Mouse (Mus musculus): ENCODE results near the gene Plppr3. TPM values are rescaled to one million over a fixed set of nuclear protein-coding genes. Genes with fewer than 3 reads are reported as not detected.

Plppr3 gene
- polyA plus RNA-seq, 1 experiment from 2014 or later, result 156 TPM

- Histone ChIP-seq H3K4me3 (ENCODE audit: low read depth, low read length) (no peak overlapping the region), H3K27ac (ENCODE audit: low read depth, low read length) (no peak overlapping the region), H3K9me3 (ENCODE audit: control insufficient read depth, low read length) (no peaks in the 10 kb centered on the region), H3K4me1 (ENCODE audit: control insufficient read depth, insufficient read depth, low read length) (peaks cover 6% of the 10 kb centered on the region), H3K36me3 (ENCODE audit: control insufficient read depth, insufficient read depth, low read length) (no peaks in the 10 kb centered on the region), H3K4me2 (ENCODE audit: low read depth) (no peak overlapping the region), H3K27me3 (ENCODE audit: control insufficient read depth, insufficient read depth, low read length) (peaks cover 9% of the 10 kb centered on the region; the same call in 1 of the 2 replicates), H3K9ac (ENCODE audit: low read length) (no peak overlapping the region)
- ATAC-seq (ENCODE audit: insufficient read depth, low FRiP score, low TSS enrichment) (no peak), DNase-seq (ENCODE audit: low spot score) (no peak)
- 43% methylated on average over 3 of the region's 3 CpGs for WGBS
Measured at GRCm38 (mm10) chr10:79879527-79879926, 5.1 kb upstream of the Plppr3 start.

DNA sequence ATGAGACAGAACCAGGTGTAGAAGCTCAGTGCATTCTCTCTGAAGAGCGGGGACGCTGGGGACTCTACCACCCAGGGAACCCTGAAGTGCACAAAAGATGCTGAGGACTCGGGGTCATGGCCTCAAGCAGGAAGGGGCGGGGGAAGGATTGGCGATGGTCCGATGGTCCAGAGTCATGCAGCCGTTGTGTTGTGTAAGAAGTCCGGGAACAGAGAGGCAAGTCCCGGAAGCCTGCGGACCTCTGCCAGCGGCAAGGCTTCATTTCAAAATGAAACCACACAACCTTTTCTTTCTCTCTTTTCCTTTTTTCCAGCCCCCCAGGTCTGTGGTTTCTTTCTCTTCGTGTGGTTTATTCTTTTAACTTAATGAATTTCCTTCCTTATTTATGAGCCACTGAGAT, 3.3 kb upstream of the Plppr3 start:
- Histone ChIP-seq H3K36me3 (ENCODE audit: control insufficient read depth, insufficient read depth, low read length) (no peaks in the 10 kb centered on the region), H3K4me3 (ENCODE audit: low read depth, low read length) (no peak overlapping the region), H3K9me3 (ENCODE audit: control insufficient read depth, low read length) (no peaks in the 10 kb centered on the region), H3K27ac (ENCODE audit: low read depth, low read length) (no peak overlapping the region), H3K4me2 (ENCODE audit: low read depth) (no peak overlapping the region), H3K27me3 (ENCODE audit: control insufficient read depth, insufficient read depth, low read length) (peaks cover 8% of the 10 kb centered on the region; the same call in 1 of the 2 replicates), H3K4me1 (ENCODE audit: control insufficient read depth, insufficient read depth, low read length) (peaks cover 12% of the 10 kb centered on the region), H3K9ac (ENCODE audit: low read length) (no peak overlapping the region)
- 56% methylated on average over 12 of the region's 12 CpGs for WGBS
- no peak for ATAC-seq (ENCODE audit: insufficient read depth, low FRiP score, low TSS enrichment)
- DNase-seq (ENCODE audit: low spot score), result no peak

DNA sequence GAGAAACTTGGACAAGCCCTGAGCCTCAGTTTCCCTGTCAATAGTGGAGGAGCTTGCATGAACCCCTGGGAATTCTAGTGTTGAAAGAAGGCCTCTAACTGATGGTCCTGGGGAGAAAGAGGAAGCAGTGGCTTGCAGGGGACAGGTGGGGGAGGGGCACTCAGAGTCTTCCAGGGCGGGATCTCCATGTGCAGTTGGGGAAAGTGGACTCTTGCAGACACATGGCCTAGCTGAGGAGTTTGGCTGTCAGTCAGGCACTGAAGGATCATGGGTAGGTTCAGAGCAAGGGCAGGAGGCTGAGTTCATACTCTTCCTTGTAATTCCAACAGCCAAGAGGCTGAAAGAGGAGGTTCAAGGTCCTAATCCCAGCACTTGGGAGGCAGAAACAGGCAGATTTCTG, 2.7 kb upstream of the Plppr3 start:
- no peaks in the 10 kb centered on the region for H3K9me3 ChIP-seq (ENCODE audit: control insufficient read depth, low read length)
- no peak overlapping the region for H3K27ac ChIP-seq (ENCODE audit: low read depth, low read length)
- WGBS, result 53% methylated on average over 1 of the region's 1 CpGs
- no peak overlapping the region for H3K4me2 ChIP-seq (ENCODE audit: low read depth)
- no peak overlapping the region for H3K4me3 ChIP-seq (ENCODE audit: low read depth, low read length)
- peaks cover 12% of the 10 kb centered on the region for H3K4me1 ChIP-seq (ENCODE audit: control insufficient read depth, insufficient read depth, low read length)
- H3K9ac ChIP-seq (ENCODE audit: low read length), result no peak overlapping the region
- ATAC-seq (ENCODE audit: insufficient read depth, low FRiP score, low TSS enrichment) (no peak), DNase-seq (ENCODE audit: low spot score) (no peak)
- H3K27me3 ChIP-seq (ENCODE audit: control insufficient read depth, insufficient read depth, low read length), result peaks cover 2% of the 10 kb centered on the region; the same call in 1 of the 2 replicates
- H3K36me3 ChIP-seq (ENCODE audit: control insufficient read depth, insufficient read depth, low read length), result no peaks in the 10 kb centered on the region

DNA sequence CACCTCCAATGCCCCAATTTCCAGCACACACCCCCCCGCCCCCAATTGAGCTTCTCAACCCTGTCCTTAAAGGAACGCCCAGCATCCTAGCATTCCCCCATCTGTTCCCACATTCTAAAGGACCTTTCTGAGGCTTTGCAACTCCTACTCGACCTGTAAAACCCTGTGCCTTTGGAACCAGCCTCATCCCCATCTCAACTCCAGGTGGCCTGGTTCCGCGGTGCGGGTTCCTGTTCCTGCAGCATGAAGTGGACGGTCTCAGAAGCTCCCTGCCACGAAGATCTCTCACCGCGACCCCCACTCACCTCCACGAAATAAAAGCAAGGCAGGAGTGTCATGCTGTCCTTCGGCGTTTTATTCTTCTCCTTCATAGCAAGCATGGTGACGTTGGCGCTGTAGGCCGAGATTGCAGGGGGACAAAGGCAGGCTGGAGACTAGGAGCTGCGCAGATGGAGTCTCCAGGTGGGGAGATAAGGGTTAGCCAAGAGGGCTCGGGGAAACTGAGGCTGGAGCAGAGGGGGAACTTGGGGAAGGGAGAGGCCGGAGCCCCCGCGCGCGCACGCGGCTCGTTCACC, 632 bp downstream of the Plppr3 start:
- Histone ChIP-seq H3K36me3 (ENCODE audit: control insufficient read depth, insufficient read depth, low read length) (peaks cover 12% of the 10 kb centered on the region), H3K27me3 (ENCODE audit: control insufficient read depth, insufficient read depth, low read length) (no peaks in the 10 kb centered on the region), H3K9ac (ENCODE audit: low read length) (peak overlapping the region; percentile 98), H3K4me1 (ENCODE audit: control insufficient read depth, insufficient read depth, low read length) (peaks cover 10% of the 10 kb centered on the region), H3K9me3 (ENCODE audit: control insufficient read depth, low read length) (no peaks in the 10 kb centered on the region), H3K4me3 (ENCODE audit: low read depth, low read length) (peak overlapping the region; percentile 70), H3K4me2 (ENCODE audit: low read depth) (peak overlapping the region; percentile 72), H3K27ac (ENCODE audit: low read depth, low read length) (peak overlapping the region; percentile 79)
- WGBS, result 2% methylated on average over 26 of the region's 26 CpGs
- DNase-seq (ENCODE audit: low spot score) (no peak), ATAC-seq (ENCODE audit: insufficient read depth, low FRiP score, low TSS enrichment) (peak; percentile 14)

DNA sequence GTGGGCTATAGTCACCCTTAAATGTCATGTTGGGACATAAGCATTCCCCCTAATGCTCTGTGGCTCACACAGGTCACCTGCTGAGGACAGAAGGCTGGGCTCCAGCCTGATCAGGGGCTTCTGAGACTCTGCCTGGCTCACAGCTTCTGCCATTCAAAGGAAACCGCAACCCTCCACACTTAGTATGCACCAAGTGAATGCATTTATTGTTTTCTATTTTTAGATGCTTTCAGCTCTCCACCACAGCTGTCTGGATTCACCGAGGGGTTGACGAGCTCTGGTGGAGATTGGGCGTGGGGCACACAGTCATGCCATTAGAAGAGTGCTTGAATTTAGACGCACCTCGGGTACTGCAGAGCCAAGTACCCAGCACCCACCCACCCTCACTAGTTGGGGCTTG, 1.1 kb downstream of the Plppr3 start:
- Histone ChIP-seq H3K9ac (ENCODE audit: low read length) (peak overlapping the region; percentile 98), H3K27me3 (ENCODE audit: control insufficient read depth, insufficient read depth, low read length) (no peaks in the 10 kb centered on the region), H3K4me3 (ENCODE audit: low read depth, low read length) (peak overlapping the region; percentile 70), H3K9me3 (ENCODE audit: control insufficient read depth, low read length) (no peaks in the 10 kb centered on the region), H3K4me2 (ENCODE audit: low read depth) (peak overlapping the region; percentile 72), H3K4me1 (ENCODE audit: control insufficient read depth, insufficient read depth, low read length) (peaks cover 10% of the 10 kb centered on the region), H3K27ac (ENCODE audit: low read depth, low read length) (peak overlapping the region; percentile 79), H3K36me3 (ENCODE audit: control insufficient read depth, insufficient read depth, low read length) (peaks cover 12% of the 10 kb centered on the region)
- ATAC-seq (ENCODE audit: insufficient read depth, low FRiP score, low TSS enrichment) (no peak), DNase-seq (ENCODE audit: low spot score) (no peak)
- 8% methylated on average over 6 of the region's 6 CpGs for WGBS

- peak overlapping the region; percentile 98 for H3K9ac ChIP-seq (ENCODE audit: low read length)
- H3K27me3 ChIP-seq (ENCODE audit: control insufficient read depth, insufficient read depth, low read length), result no peaks in the 10 kb centered on the region
- peak overlapping the region; percentile 72 for H3K4me2 ChIP-seq (ENCODE audit: low read depth)
- peaks cover 10% of the 10 kb centered on the region for H3K4me1 ChIP-seq (ENCODE audit: control insufficient read depth, insufficient read depth, low read length)
- 45% methylated on average over 3 of the region's 3 CpGs for WGBS
- ATAC-seq (ENCODE audit: insufficient read depth, low FRiP score, low TSS enrichment) (no peak), DNase-seq (ENCODE audit: low spot score) (no peak)
- H3K4me3 ChIP-seq (ENCODE audit: low read depth, low read length), result peak overlapping the region; percentile 70
- no peak overlapping the region for H3K27ac ChIP-seq (ENCODE audit: low read depth, low read length)
- H3K36me3 ChIP-seq (ENCODE audit: control insufficient read depth, insufficient read depth, low read length), result peaks cover 12% of the 10 kb centered on the region
- H3K9me3 ChIP-seq (ENCODE audit: control insufficient read depth, low read length), result no peaks in the 10 kb centered on the region
Measured at GRCm38 (mm10) chr10:79872862-79873261, 1.6 kb downstream of the Plppr3 start.

GRCm38 (mm10) chr10:79871845-79872244, 2.6 kb downstream of the Plppr3 start:
- no peak overlapping the region for H3K9ac ChIP-seq (ENCODE audit: low read length)
- DNase-seq (ENCODE audit: low spot score) (no peak), ATAC-seq (ENCODE audit: insufficient read depth, low FRiP score, low TSS enrichment) (no peak)
- no peak overlapping the region; the same call in 1 of the 2 replicates for H3K4me2 ChIP-seq (ENCODE audit: low read depth)
- 87% methylated on average over 8 of the region's 8 CpGs for WGBS
- peaks cover 10% of the 10 kb centered on the region for H3K4me1 ChIP-seq (ENCODE audit: control insufficient read depth, insufficient read depth, low read length)
- no peaks in the 10 kb centered on the region for H3K9me3 ChIP-seq (ENCODE audit: control insufficient read depth, low read length)
- H3K4me3 ChIP-seq (ENCODE audit: low read depth, low read length), result no peak overlapping the region
- peaks cover 16% of the 10 kb centered on the region for H3K36me3 ChIP-seq (ENCODE audit: control insufficient read depth, insufficient read depth, low read length)
- no peaks in the 10 kb centered on the region for H3K27me3 ChIP-seq (ENCODE audit: control insufficient read depth, insufficient read depth, low read length)
- H3K27ac ChIP-seq (ENCODE audit: low read depth, low read length), result no peak overlapping the region

GRCm38 (mm10) chr10:79866601-79867000, 7.8 kb downstream of the Plppr3 start:
- Histone ChIP-seq H3K27ac (ENCODE audit: low read depth, low read length) (no peak overlapping the region), H3K4me1 (ENCODE audit: control insufficient read depth, insufficient read depth, low read length) (no peaks in the 10 kb centered on the region), H3K27me3 (ENCODE audit: control insufficient read depth, insufficient read depth, low read length) (no peaks in the 10 kb centered on the region), H3K36me3 (ENCODE audit: control insufficient read depth, insufficient read depth, low read length) (peaks cover 45% of the 10 kb centered on the region), H3K4me2 (ENCODE audit: low read depth) (no peak overlapping the region), H3K4me3 (ENCODE audit: low read depth, low read length) (no peak overlapping the region), H3K9ac (ENCODE audit: low read length) (no peak overlapping the region), H3K9me3 (ENCODE audit: control insufficient read depth, low read length) (no peaks in the 10 kb centered on the region)
- 72% methylated on average over 11 of the region's 11 CpGs for WGBS
- DNase-seq (ENCODE audit: low spot score), result no peak
- no peak for ATAC-seq (ENCODE audit: insufficient read depth, low FRiP score, low TSS enrichment)

- H3K4me1 ChIP-seq (ENCODE audit: control insufficient read depth, insufficient read depth, low read length), result no peaks in the 10 kb centered on the region
- H3K27ac ChIP-seq (ENCODE audit: low read depth, low read length), result no peak overlapping the region
- no peak overlapping the region for H3K4me2 ChIP-seq (ENCODE audit: low read depth)
- H3K9me3 ChIP-seq (ENCODE audit: control insufficient read depth, low read length), result no peaks in the 10 kb centered on the region
- H3K4me3 ChIP-seq (ENCODE audit: low read depth, low read length), result no peak overlapping the region
- DNase-seq (ENCODE audit: low spot score), result no peak
- peaks cover 50% of the 10 kb centered on the region for H3K36me3 ChIP-seq (ENCODE audit: control insufficient read depth, insufficient read depth, low read length)
- whole genome bisulfite sequencing, result 79% methylated on average over 19 of the region's 19 CpGs
- no peak for ATAC-seq (ENCODE audit: insufficient read depth, low FRiP score, low TSS enrichment)
- no peak overlapping the region for H3K9ac ChIP-seq (ENCODE audit: low read length)
- no peaks in the 10 kb centered on the region for H3K27me3 ChIP-seq (ENCODE audit: control insufficient read depth, insufficient read depth, low read length)
Measured at GRCm38 (mm10) chr10:79865801-79866295, 8.6 kb downstream of the Plppr3 start.

All from neural tube, embryonic 11.5 days (tissue).